Mouse (Mus musculus): ENCODE data around the gene Zfp160. TPM values are rescaled to one million over a fixed set of nuclear protein-coding genes. Genes with fewer than 3 reads are reported as not detected.

Zfp160 gene
- polyA plus RNA-seq (2014; fragmentation: Illumina TruSeq; extraction: RNeasy Lipid Tissue Mini Kit (QIAGEN cat#74804); ENCODE audit: low read depth, low replicate concordance) = 12.5 TPM

GRCm38 (mm10) chr17:21008382-21009331, at the start of gene Zfp160:
Zfp160 (plus strand) TSS chr17:21008903.

GRCm38 (mm10) chr17:20996364-20996763, 12.3 kb upstream of the Zfp160 start, which contains the start of gene Vmn1r233:
Vmn1r233 (minus strand) TSS chr17:20996464.

Other genes with a start within 250 kb of the Zfp160 start
- not detected for gene Vmn1r228, start 222.7 kb upstream of the Zfp160 start, polyA plus RNA-seq (2014; fragmentation: Illumina TruSeq; extraction: RNeasy Lipid Tissue Mini Kit (QIAGEN cat#74804); ENCODE audit: low read depth, low replicate concordance)
- gene Vmn1r229, start 197.3 kb upstream of the Zfp160 start, polyA plus RNA-seq (2014; fragmentation: Illumina TruSeq; extraction: RNeasy Lipid Tissue Mini Kit (QIAGEN cat#74804); ENCODE audit: low read depth, low replicate concordance) = not detected
- not detected for gene Vmn1r230, start 168.5 kb upstream of the Zfp160 start, polyA plus RNA-seq (2014; fragmentation: Illumina TruSeq; extraction: RNeasy Lipid Tissue Mini Kit (QIAGEN cat#74804); ENCODE audit: low read depth, low replicate concordance)
- not detected for gene Vmn1r231, start 103.8 kb upstream of the Zfp160 start, polyA plus RNA-seq (2014; fragmentation: Illumina TruSeq; extraction: RNeasy Lipid Tissue Mini Kit (QIAGEN cat#74804); ENCODE audit: low read depth, low replicate concordance)
- not detected for gene Vmn1r232, start 89.2 kb upstream of the Zfp160 start, polyA plus RNA-seq (2014; fragmentation: Illumina TruSeq; extraction: RNeasy Lipid Tissue Mini Kit (QIAGEN cat#74804); ENCODE audit: low read depth, low replicate concordance)
- gene Ppp2r1a, start 63.6 kb upstream of the Zfp160 start, polyA plus RNA-seq (2014; fragmentation: Illumina TruSeq; extraction: RNeasy Lipid Tissue Mini Kit (QIAGEN cat#74804); ENCODE audit: low read depth, low replicate concordance) = 184 TPM
- gene Vmn1r233, start 12.4 kb upstream of the Zfp160 start, polyA plus RNA-seq (2014; fragmentation: Illumina TruSeq; extraction: RNeasy Lipid Tissue Mini Kit (QIAGEN cat#74804); ENCODE audit: low read depth, low replicate concordance) = not detected
- not detected for gene Vmn1r234, start 217.2 kb downstream of the Zfp160 start, polyA plus RNA-seq (2014; fragmentation: Illumina TruSeq; extraction: RNeasy Lipid Tissue Mini Kit (QIAGEN cat#74804); ENCODE audit: low read depth, low replicate concordance)
- not detected for gene Vmn1r235, start 247.5 kb downstream of the Zfp160 start, polyA plus RNA-seq (2014; fragmentation: Illumina TruSeq; extraction: RNeasy Lipid Tissue Mini Kit (QIAGEN cat#74804); ENCODE audit: low read depth, low replicate concordance)

Measured in heart, adult 10 weeks (tissue).